Mouse (Mus musculus): ENCODE measurements around the gene Txnrd3. TPM values are rescaled to one million over a fixed set of nuclear protein-coding genes. Genes with fewer than 3 reads are reported as not detected.

Txnrd3 gene
- polyA plus RNA-seq, 1 experiment from 2014 or later = 5.9 TPM

Other genes with a start within 250 kb of the Txnrd3 start
- 5.9 to 13.0 TPM (median 6.1 TPM) in 3 replicates for gene Chchd6, start 48.3 kb upstream of the Txnrd3 start, polyA plus RNA-seq (2018)
- not detected in 3 replicates for gene Vmn1r40, start 63.6 kb downstream of the Txnrd3 start, polyA plus RNA-seq (2018)
- gene Vmn1r41, start 96.8 kb downstream of the Txnrd3 start, polyA plus RNA-seq (2018) = not detected in 3 replicates
- not detected in 3 replicates for gene Vmn1r42, start 232.4 kb downstream of the Txnrd3 start, polyA plus RNA-seq (2018)
- gene Vmn1r43, start 232.4 kb downstream of the Txnrd3 start, polyA plus RNA-seq (2018) = not detected in 3 replicates
- not detected in 3 replicates for gene Vmn1r44, start 239.7 kb downstream of the Txnrd3 start, polyA plus RNA-seq (2018)

Data from macrophage (primary cell).